Mouse (Mus musculus) MEL (cell line): ENCODE data around the gene Itga11. TPM values are rescaled to one million over a fixed set of nuclear protein-coding genes. Genes with fewer than 3 reads are reported as not detected.

Experiments used
- DNase-seq: peaks from one replicate; pipeline ENCODE4 v3.0.0; 2011; ENCODE audit warnings: low read depth, low spot score
- H3K27ac ChIP-seq: 2 replicates; pipeline ENCODE4 v1.5.1; 2012; ENCODE audit warnings: low read depth, mild to moderate bottlenecking, control low read depth, low read length, moderate library complexity; ENCODE audit not compliant: control insufficient read depth
- H3K27me3 ChIP-seq, 2 experiments: fragments of 150-350 bp in 1 of 2; sonication (generic) in 1 of 2; 2 replicates each; pipeline ENCODE4 v1.6.1; 2012; ENCODE audit warnings: low read length in 2 of 2, mild to moderate bottlenecking in 2 of 2, improper control_type of control experiment in 1 of 2, moderate library complexity in 1 of 2; ENCODE audit not compliant: insufficient read depth in 2 of 2, control insufficient read depth in 1 of 2
- H3K36me3 ChIP-seq, 2 experiments: 2 replicates each; pipeline ENCODE4 v1.6.1; 2012 to 2014; ENCODE audit warnings: low read length in 2 of 2, improper control_type of control experiment in 1 of 2, inconsistent platforms in 1 of 2, mild to moderate bottlenecking in 1 of 2; ENCODE audit not compliant: insufficient read depth in 2 of 2, control insufficient read depth in 1 of 2
- H3K4me1 ChIP-seq, 2 experiments: fragments of 150-350 bp in 1 of 2; sonication (generic) in 1 of 2; 2 replicates each; pipeline ENCODE4 v1.6.1; 2012; ENCODE audit warnings: low read length in 2 of 2, improper control_type of control experiment in 1 of 2, mild to moderate bottlenecking in 1 of 2; ENCODE audit not compliant: insufficient read depth in 2 of 2, control insufficient read depth in 1 of 2
- H3K4me3 ChIP-seq, 2 experiments: fragments of 150-350 bp in 1 of 2; sonication (generic) in 1 of 2; 2 replicates each; pipeline ENCODE4 v1.5.1; 2012; ENCODE audit warnings: low read depth in 2 of 2, low read length in 2 of 2, mild to moderate bottlenecking in 2 of 2, moderate library complexity in 2 of 2, control low read depth in 1 of 2, improper control_type of control experiment in 1 of 2; ENCODE audit not compliant: control insufficient read depth in 1 of 2, insufficient read depth in 1 of 2
- H3K79me2 ChIP-seq: 2 replicates; pipeline ENCODE4 v1.6.1; 2012; ENCODE audit warnings: mild to moderate bottlenecking, low read length, moderate library complexity; ENCODE audit not compliant: control insufficient read depth, poor library complexity, insufficient read depth
- H3K9ac ChIP-seq: 2 replicates; pipeline ENCODE4 v1.6.1; 2012; ENCODE audit warnings: low read depth, mild to moderate bottlenecking, control low read depth, low read length, moderate library complexity; ENCODE audit not compliant: control insufficient read depth, poor library complexity, severe bottlenecking
- H3K9me3 ChIP-seq: fragments of 150-350 bp; sonication (generic); replicated peaks from 2 replicates; pipeline ENCODE4 v1.6.1; 2012; ENCODE audit warnings: mild to moderate bottlenecking, low read length, improper control_type of control experiment, moderate library complexity; ENCODE audit not compliant: insufficient read depth
- BHLHE40 ChIP-seq: IDR thresholded peaks from 2 replicates; pipeline ENCODE4 v1.6.1; 2012; ENCODE audit warnings: low read depth, mild to moderate bottlenecking, inconsistent platforms, low read length, improper control_type of control experiment, borderline replicate concordance
- CHD2 ChIP-seq: IDR thresholded peaks from 2 replicates; pipeline ENCODE4 v1.6.1; 2011; ENCODE audit warnings: low read length, improper control_type of control experiment
- CTCF ChIP-seq, 3 experiments: IDR thresholded peaks in 2 of 3; conservative IDR thresholded peaks in 1 of 3; 2 replicates each; pipeline ENCODE4 v1.5.1; 2011 to 2012; ENCODE audit warnings: low read length in 3 of 3, low read depth in 2 of 3, mild to moderate bottlenecking in 2 of 3, improper control_type of control experiment in 1 of 3, inconsistent platforms in 1 of 3, mixed read lengths in 1 of 3, moderate library complexity in 1 of 3; ENCODE audit not compliant: control insufficient read depth in 1 of 3, insufficient read depth in 1 of 3, poor library complexity in 1 of 3, severe bottlenecking in 1 of 3
- E2F4 ChIP-seq: IDR thresholded peaks from 2 replicates; pipeline ENCODE4 v1.6.1; 2011; ENCODE audit warnings: low read depth, low read length, improper control_type of control experiment, borderline replicate concordance
- EP300 ChIP-seq, 2 experiments: IDR thresholded peaks; 2 replicates each; pipeline ENCODE4 v1.6.1; 2011; ENCODE audit warnings: improper control_type of control experiment in 2 of 2, low read length in 2 of 2, low read depth in 1 of 2, mild to moderate bottlenecking in 1 of 2
- JUND ChIP-seq: IDR thresholded peaks from 2 replicates; pipeline ENCODE4 v1.6.1; 2011; ENCODE audit warnings: low read depth, mild to moderate bottlenecking, improper control_type of control experiment, low read length
- KAT2A ChIP-seq: conservative IDR thresholded peaks from 2 replicates; pipeline ENCODE4 v1.6.1; 2012; ENCODE audit warnings: low read depth, low read length, improper control_type of control experiment, inconsistent platforms
- MAX ChIP-seq: IDR thresholded peaks from 2 replicates; pipeline ENCODE4 v1.6.1; 2011; ENCODE audit warnings: low read length, improper control_type of control experiment
- MAZ ChIP-seq: IDR thresholded peaks from 2 replicates; pipeline ENCODE4 v1.6.1; 2012; ENCODE audit warnings: low read depth, mild to moderate bottlenecking, inconsistent platforms, low read length, improper control_type of control experiment
- MYB ChIP-seq: IDR thresholded peaks from 2 replicates; pipeline ENCODE4 v1.6.1; 2011; ENCODE audit warnings: mild to moderate bottlenecking, low read depth, low read length, improper control_type of control experiment
- NELFE ChIP-seq: IDR thresholded peaks from 2 replicates; pipeline ENCODE4 v1.6.1; 2011; ENCODE audit warnings: low read depth, low read length, improper control_type of control experiment
- NRF1 ChIP-seq: IDR thresholded peaks from 2 replicates; pipeline ENCODE4 v1.6.1; 2014; ENCODE audit warnings: low read depth, mild to moderate bottlenecking, inconsistent platforms, low read length, improper control_type of control experiment, moderate library complexity; ENCODE audit not compliant: poor library complexity, insufficient read depth, severe bottlenecking
- POLR2AphosphoS2 ChIP-seq: IDR thresholded peaks from 2 replicates; pipeline ENCODE4 v1.6.1; 2011; ENCODE audit warnings: low read length, improper control_type of control experiment
- POLR2AphosphoS5 ChIP-seq: IDR thresholded peaks from 2 replicates; pipeline ENCODE4 v1.6.1; 2012; ENCODE audit warnings: low read depth, borderline replicate concordance, mild to moderate bottlenecking, inconsistent platforms, low read length, moderate library complexity, mixed read lengths
- RAD21 ChIP-seq: IDR thresholded peaks from 2 replicates; pipeline ENCODE4 v1.6.1; 2011; ENCODE audit warnings: mild to moderate bottlenecking, low read depth, low read length, improper control_type of control experiment
- TAL1 ChIP-seq: IDR thresholded peaks from 2 replicates; pipeline ENCODE4 v1.6.1; 2012; ENCODE audit warnings: mild to moderate bottlenecking, inconsistent platforms, low read length, moderate library complexity, mixed read lengths
- TBP ChIP-seq: IDR thresholded peaks from 2 replicates; pipeline ENCODE4 v1.8.0; 2011; ENCODE audit warnings: low read depth, low read length, improper control_type of control experiment
- TCF12 ChIP-seq: IDR thresholded peaks from 2 replicates; pipeline ENCODE4 v1.6.1; 2014; ENCODE audit warnings: low read depth, mild to moderate bottlenecking, inconsistent platforms, low read length, improper control_type of control experiment, moderate library complexity
- UBTF ChIP-seq: IDR thresholded peaks from 2 replicates; pipeline ENCODE4 v1.6.1; 2012; ENCODE audit warnings: low read depth, mild to moderate bottlenecking, inconsistent platforms, low read length, improper control_type of control experiment, moderate library complexity, borderline replicate concordance; ENCODE audit not compliant: insufficient read depth
- USF1 ChIP-seq: IDR thresholded peaks from 2 replicates; pipeline ENCODE4 v1.6.1; 2014; ENCODE audit warnings: low read depth, mild to moderate bottlenecking, inconsistent platforms, low read length, improper control_type of control experiment, moderate library complexity
- ZC3H11A ChIP-seq: IDR thresholded peaks from 2 replicates; pipeline ENCODE4 v1.6.1; 2012; ENCODE audit warnings: low read depth, mild to moderate bottlenecking, inconsistent platforms, low read length, improper control_type of control experiment
- ZMIZ1 ChIP-seq: IDR thresholded peaks from 2 replicates; pipeline ENCODE4 v1.6.1; 2012; ENCODE audit warnings: low read depth, mild to moderate bottlenecking, inconsistent platforms, low read length, improper control_type of control experiment, moderate library complexity
- polyA plus RNA-seq, 2 experiments: library from polyadenylated mRNA; stranded (reverse) in 1 of 2; unstranded in 1 of 2; fragments of >175 nt in 1 of 2; fragments of >200 nt in 1 of 2; gene quantifications; 2 replicates each; pipeline versions ENCODE4 v1.2.1 to v1.2.4; 2012; ENCODE audit warnings: low replicate concordance in 2 of 2, low read depth in 1 of 2; ENCODE audit not compliant: insufficient read length in 2 of 2, insufficient read depth in 1 of 2, missing spikeins in 1 of 2
- total RNA-seq: library from RNA; depleted of rRNA; stranded (reverse); fragments of 300-350 nt; gene quantifications from 2 replicates; pipeline ENCODE4 v1.2.3, GENCODE M21; 2012

The Itga11 gene
- total and polyA plus RNA-seq, 3 experiments = not detected

- Histone ChIP-seq H3K9ac (no peak overlapping the region), H3K36me3 (no peaks in the 10 kb centered on the region), H3K4me3 (no peak overlapping the region), H3K27me3 (peaks cover 2 to 11% of the 10 kb centered on the region in 2 experiments; a peak in 3 of 4 replicates), H3K4me1 (no peaks in the 10 kb centered on the region), H3K27ac (no peak overlapping the region), H3K9me3 (no peaks in the 10 kb centered on the region), H3K79me2 (no peaks in the 10 kb centered on the region)
- no peak for DNase-seq
- TF ChIP-seq CHD2 (no peak; the same call in 1 of the 2 replicates), MAZ (no peak), TAL1 (no peak), ZMIZ1 (no peak), CTCF (IDR thresholded peaks at IDR 0.05 in 2 of 3, conservative IDR thresholded peaks at IDR 0.05 in 1 of 3; ENCODE audit: control insufficient read depth in 1 of 3, insufficient read depth in 1 of 3, low read depth in 2 of 3, low read length in 3 of 3, poor library complexity in 1 of 3, severe bottlenecking in 1 of 3) (peak; percentile 30 to 78 (median 34); a peak in 5 of 6 replicates)
Observed at GRCm38 (mm10) chr9:62714336-62714735, 36.7 kb downstream of the Itga11 start.

GRCm38 (mm10) chr9:62717982-62718381 lies 40.4 kb downstream of the Itga11 start:
- no peak for DNase-seq
- H3K27me3 ChIP-seq = peaks cover 0 to 1% of the 10 kb centered on the region in 2 experiments; a peak in 2 of 4 replicates
- H3K27ac ChIP-seq = no peak overlapping the region
- TF ChIP-seq NRF1 (no peak), CTCF (IDR thresholded peaks at IDR 0.05 in 2 of 3, conservative IDR thresholded peaks at IDR 0.05 in 1 of 3; ENCODE audit: control insufficient read depth in 1 of 3, insufficient read depth in 1 of 3, low read depth in 2 of 3, low read length in 3 of 3, poor library complexity in 1 of 3, severe bottlenecking in 1 of 3) (no peak), ZC3H11A (no peak), MAX (no peak)
- H3K9ac ChIP-seq = no peak overlapping the region
- H3K4me1 ChIP-seq = no peaks in the 10 kb centered on the region
- H3K4me3 ChIP-seq = no peak overlapping the region
- no peaks in the 10 kb centered on the region for H3K36me3 ChIP-seq
- no peaks in the 10 kb centered on the region for H3K9me3 ChIP-seq
- H3K79me2 ChIP-seq = no peaks in the 10 kb centered on the region

- DNase-seq = no peak
Observed at GRCm38 (mm10) chr9:62721791-62722190, 44.2 kb downstream of the Itga11 start.

More at GRCm38 (mm10) chr9:62721791-62722190, 44.2 kb downstream of the Itga11 start:
- H3K9ac ChIP-seq = no peak overlapping the region
- no peaks in the 10 kb centered on the region for H3K79me2 ChIP-seq
- no peaks in the 10 kb centered on the region for H3K36me3 ChIP-seq
- H3K4me3 ChIP-seq = no peak overlapping the region
- H3K27me3 ChIP-seq = peaks cover 0 to 1% of the 10 kb centered on the region in 2 experiments; a peak in 2 of 4 replicates
- TF ChIP-seq EP300 (IDR thresholded peaks at IDR 0.05; ENCODE audit: low read depth in 1 of 2, low read length in 2 of 2) = no peak
- no peak for TF ChIP-seq NRF1
- no peak for TF ChIP-seq POLR2AphosphoS5
- TF ChIP-seq POLR2AphosphoS2 = no peak
- no peak for TF ChIP-seq KAT2A
- TF ChIP-seq NELFE = no peak
- TF ChIP-seq JUND = no peak
- TF ChIP-seq USF1 = no peak
- no peak for TF ChIP-seq RAD21
- no peak for TF ChIP-seq TAL1
- TF ChIP-seq CHD2 = no peak
- no peak for TF ChIP-seq UBTF
- TF ChIP-seq TCF12 = no peak
- no peak for TF ChIP-seq TBP
- TF ChIP-seq BHLHE40 = no peak
- no peak for TF ChIP-seq E2F4
- TF ChIP-seq MYB = no peak
- H3K9me3 ChIP-seq = no peaks in the 10 kb centered on the region
- no peak overlapping the region for H3K27ac ChIP-seq
- no peaks in the 10 kb centered on the region for H3K4me1 ChIP-seq
